Mouse (Mus musculus): ENCODE measurements at regions not wholly inside any gene's neighbourhood (a gene's known extent, or its start where the extent isn't known, plus 50 kb on each side); places are given as distances from the start of the nearest gene placed in this dataset.
"Not testable (repeated sequence)": the region's sequence is repeated elsewhere in the genome, so short reads cannot be mapped to it uniquely, and the experiment has no call there.

DNA sequence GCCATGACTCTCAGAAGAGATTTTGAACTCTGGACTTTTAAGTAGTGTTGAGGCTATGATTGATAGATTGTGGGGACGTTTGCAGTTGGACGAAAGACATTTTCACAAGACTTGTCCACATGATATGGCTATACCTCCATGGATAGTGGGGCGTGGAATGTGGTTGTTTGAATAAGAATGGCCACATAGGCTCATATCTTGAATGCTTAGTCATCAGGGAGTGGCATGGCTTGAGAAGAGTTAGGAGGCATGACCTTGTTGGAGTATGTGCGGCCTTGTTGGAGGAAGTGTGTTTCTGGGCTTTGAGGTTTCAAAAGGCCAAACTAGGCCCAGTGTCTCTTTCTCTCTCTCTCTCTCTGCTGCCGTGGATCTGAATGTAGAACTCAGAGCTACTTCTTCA lies 204.7 kb upstream of the Pclo start:
- no peak for DNase-seq

DNA sequence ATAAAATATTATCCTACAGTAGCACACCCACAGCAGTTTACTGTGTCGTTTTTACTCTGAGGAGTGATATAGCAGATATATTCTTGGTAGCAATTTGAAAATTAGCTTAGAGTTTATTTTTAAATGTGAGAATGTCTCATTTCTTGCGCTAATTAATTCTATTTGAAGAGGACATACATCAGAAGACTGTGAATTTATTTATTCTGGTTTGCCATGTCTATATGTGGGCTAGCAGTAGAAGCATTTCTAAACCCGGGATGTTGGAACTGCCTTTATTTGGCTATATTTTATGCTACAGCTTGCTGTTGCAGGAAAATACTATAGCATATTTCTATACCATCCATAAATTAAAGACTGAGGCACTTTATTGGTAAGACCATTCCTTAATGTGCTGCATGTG lies 203.0 kb upstream of the Pclo start:
- no peak for DNase-seq

DNA sequence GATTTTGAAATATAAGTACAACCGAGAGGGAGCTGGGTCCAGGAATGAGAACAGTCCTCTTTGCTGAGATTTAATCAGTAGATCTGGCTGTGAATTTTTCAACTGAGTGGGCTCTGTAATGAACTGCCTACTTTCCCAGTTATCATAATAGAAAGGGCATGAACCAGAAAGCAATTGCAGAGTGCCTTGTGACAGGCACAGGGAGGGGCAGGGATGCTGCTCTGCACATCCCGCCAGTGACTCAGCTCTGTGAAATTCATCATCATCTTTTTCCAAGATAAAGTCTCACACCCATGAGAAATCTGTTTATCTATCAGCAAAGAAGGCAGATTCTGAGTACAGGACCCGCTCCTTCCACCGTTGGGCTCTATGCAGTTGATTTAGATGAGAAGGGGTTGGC lies 194.5 kb upstream of the Pclo start:
- no peak for DNase-seq

DNA sequence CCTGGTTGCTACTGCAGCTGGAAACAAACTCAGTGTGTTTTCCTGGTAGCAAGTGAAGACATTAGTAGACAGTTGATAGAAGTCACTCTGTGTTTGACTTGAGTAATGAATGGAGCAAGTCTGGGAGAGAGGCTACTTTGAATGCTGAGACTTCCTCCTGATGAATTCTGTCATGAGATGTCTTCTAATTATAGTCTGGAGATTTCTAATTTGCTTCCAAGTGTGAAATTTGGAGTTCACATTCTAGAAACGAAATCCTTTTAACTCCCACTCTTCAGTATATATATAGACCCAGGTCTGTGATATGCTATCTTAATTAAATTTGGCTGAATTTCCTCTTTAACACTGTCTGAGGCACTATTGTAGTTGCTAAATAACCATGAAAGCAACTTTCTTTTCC lies 192.7 kb upstream of the Pclo start:
- no peak for DNase-seq

DNA sequence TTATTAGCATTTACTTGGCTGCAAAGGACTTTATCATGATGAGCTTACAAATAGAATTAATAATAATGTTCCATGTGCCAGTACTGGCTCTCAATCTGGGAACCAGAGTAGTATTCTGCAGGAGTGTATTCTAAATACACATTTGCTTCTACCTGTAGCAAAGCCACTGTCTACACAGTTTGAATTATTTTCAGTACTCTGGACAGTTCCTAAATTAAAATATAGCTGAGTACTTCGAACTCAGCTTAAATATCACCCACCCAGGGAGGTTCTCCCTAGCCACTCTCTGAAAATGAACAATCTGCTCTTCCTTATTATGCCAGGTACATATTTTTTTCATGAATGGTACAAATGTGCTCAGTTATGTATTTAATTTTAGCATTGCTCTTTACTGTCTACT lies 154.3 kb upstream of the Pclo start:
- DNase-seq, result no peak

DNA sequence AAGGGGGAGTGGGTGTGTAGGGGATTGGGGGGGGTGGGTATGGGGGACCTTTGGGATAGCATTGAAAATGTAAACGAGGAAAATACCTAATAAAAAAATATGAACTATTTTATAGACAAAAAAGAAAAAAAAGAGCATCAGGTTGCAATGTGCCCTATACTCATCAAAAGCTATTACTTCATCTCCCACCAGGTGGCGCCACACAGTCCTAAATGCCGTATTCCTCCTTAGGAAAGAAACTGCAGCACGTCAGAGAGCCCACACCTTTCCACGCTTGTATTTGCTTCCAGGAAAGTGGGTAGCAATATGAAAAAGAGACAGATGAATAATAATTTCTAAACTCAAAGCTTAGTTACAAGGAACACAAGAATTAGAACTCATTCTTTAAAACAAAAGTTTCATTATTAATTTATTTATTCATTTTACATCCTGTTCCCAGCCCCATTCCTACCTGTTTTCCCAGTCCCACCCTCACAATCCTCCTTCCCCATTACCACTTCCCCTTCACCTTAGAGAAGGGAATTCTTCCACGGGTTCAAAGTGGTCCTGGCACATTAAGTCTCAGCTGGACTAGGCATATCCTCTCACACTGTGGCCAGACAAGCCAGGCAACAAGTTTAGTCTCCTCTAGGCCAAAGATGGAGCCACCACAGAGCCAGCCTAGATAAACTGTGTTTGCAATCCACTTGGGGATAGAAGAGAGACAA lies 125.4 kb upstream of the Pclo start:
- peak; percentile 69 for DNase-seq

DNA sequence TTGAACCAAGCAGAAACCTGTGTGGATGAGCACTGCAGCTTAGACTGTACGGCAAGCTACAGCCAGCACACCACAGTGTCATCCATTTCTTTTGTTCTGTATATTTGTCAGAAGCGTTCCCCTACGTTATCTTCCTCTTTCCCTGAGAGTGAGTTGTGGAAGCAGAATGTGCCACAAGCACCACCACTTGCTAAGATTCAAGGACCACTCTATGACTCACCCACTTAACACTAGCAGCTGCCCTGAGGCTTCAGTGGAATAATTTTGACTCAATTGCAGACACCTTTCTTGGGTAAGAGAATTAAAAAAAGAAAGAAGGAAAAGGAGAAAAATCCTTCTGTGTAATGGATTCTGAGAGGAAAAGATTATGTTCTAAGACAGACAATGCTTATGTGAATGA lies 122.9 kb upstream of the Pclo start:
- DNase-seq, result no peak

DNA sequence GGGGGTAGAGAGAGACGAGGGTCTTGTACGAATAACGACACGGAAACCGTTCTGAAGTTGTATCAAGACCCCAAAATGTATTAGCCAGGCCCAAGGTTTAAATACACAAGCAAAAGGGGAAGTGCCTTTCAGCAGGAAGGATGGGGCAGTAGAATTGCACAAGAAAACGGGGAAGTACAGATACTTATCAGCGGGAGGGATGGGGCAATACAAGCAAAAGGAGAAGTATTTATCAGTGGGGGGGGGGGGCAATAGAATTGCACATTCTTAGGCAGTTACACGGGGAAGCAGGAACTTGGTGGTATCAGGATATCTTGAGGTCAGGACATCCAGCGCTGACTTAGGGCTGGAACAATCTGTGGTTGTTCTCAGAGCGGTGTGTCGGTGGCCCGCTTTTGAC lies 111.3 kb upstream of the Pclo start:
- not testable (repeated sequence) for DNase-seq

DNA sequence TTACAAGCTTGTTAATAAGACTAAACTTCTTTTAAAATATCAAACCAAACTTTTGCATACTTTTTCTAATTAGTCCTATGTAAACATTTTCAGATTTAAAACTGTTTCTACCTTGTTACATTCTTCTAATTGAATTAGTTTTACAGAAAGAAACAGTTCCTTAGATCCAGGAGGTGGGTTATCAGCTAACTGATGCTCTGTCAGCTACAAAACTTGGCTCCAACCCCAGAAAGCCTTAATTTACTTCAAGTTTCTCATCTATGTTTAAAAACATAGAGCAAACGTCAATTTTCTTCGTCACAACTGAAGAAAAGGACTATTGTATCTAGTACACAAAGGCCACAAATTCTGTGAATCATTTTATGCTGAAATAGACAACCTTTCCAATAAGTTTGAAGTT lies 110.4 kb upstream of the Pclo start:
- no peak for DNase-seq

DNA sequence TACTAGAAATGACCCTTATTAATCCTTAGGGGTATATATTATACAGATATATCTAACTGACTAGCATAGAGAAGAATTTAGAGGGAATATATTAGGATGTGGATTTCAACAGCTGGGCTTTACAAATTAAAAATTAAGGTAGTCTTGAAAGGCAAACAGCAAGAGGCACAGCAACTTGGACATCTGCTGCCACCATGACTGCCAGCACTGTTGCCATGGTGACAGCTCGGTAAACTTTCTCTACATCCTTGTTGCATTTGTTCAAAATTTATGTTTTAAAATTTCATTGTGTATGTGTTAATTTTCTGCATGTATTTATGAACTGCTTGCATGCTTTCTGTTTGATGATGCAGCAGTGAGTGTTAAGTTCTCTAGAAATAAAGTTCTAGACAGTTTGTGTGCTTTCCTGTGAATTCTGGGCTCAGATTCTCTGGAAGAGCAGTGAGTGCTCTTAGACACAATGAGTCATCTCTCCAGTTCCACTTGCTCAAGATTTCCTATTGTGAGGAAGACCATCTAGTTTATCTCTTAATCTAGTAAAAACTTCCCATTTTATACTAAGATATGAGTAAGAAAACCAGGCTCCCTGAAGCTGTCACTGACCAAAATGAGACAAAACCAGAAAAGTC lies 99.4 kb upstream of the Pclo start:
- no peak for DNase-seq

DNA sequence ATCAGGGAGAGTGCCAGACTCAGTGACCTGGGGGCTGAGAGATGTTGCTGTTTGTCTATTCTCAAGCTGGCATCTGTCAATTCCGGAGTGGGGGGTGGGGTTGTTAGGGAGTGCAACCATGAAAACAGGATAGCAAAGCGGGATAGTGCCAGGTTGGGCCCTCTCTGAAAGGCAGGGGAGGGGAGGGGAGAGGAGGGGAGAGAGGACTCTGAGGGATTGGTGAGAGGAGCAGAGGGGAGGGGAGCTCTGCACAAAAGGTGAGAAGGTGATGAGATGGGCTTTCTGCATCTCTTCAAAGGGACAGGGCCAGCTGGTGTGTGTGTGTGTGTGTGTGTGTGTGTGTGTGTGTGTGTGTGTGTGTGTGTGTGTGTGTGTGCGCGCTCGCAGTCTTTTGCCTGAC lies 61.6 kb upstream of the Pclo start:
- DNase-seq, result no peak
